Mouse (Mus musculus) hindbrain, postnatal 0 days (tissue): ENCODE results near the gene 3110082I17Rik. TPM values are rescaled to one million over a fixed set of nuclear protein-coding genes. Genes with fewer than 3 reads are reported as not detected.

Experiments
- ATAC-seq: fragments of 200-750 bp; cut with Nextera tagmentation; 2 replicates; pipeline ENCODE4 v1.8.0; 2017; ENCODE audit warnings: mild to moderate bottlenecking, moderate TSS enrichment, moderate library complexity
- DNase-seq: peaks from one replicate; pipeline ENCODE4 v3.0.0-alpha.2; 2015; ENCODE audit warnings: low spot score
- H3K27ac ChIP-seq: fragments of 300-500 bp; sonication (generic); 2 replicates; pipeline ENCODE4 v1.5.1; 2014; ENCODE audit warnings: mild to moderate bottlenecking
- H3K27me3 ChIP-seq: fragments of 300-500 bp; sonication (generic); 2 replicates; pipeline ENCODE4 v1.6.1; 2014; ENCODE audit warnings: low read length, mixed read lengths; ENCODE audit not compliant: insufficient read depth
- H3K36me3 ChIP-seq: fragments of 300-500 bp; sonication (generic); 2 replicates; pipeline ENCODE4 v1.6.1; 2014; ENCODE audit warnings: low read length, mixed read lengths; ENCODE audit not compliant: insufficient read depth
- H3K4me1 ChIP-seq: fragments of 300-500 bp; sonication (generic); 2 replicates; pipeline ENCODE4 v1.6.1; 2014; ENCODE audit warnings: antibody characterized with exemption, low read length, mixed read lengths; ENCODE audit not compliant: insufficient read depth
- H3K4me2 ChIP-seq: fragments of 300-500 bp; sonication (generic); 2 replicates; pipeline ENCODE4 v1.6.1; 2014; ENCODE audit warnings: low read depth, mild to moderate bottlenecking, low read length, moderate library complexity, mixed read lengths
- H3K4me3 ChIP-seq: fragments of 300-500 bp; sonication (generic); 2 replicates; pipeline ENCODE4 v1.5.1; 2014; ENCODE audit warnings: low read length
- H3K9ac ChIP-seq: fragments of 300-500 bp; sonication (generic); replicated peaks from 2 replicates; pipeline ENCODE4 v1.6.1; 2014; ENCODE audit warnings: mild to moderate bottlenecking, low read length, moderate library complexity, mixed read lengths
- H3K9me3 ChIP-seq: fragments of 300-500 bp; sonication (generic); 2 replicates; pipeline ENCODE4 v1.6.1; 2016; ENCODE audit warnings: low read length, mixed read lengths
- CTCF ChIP-seq: IDR thresholded peaks from 2 replicates; pipeline ENCODE4 v1.5.1; 2016; ENCODE audit warnings: antibody characterized with exemption, control low read depth, low read depth
- WGBS: fragments of 180-500 bp; shearing (Covaris S2); extraction: QIAGEN DNeasy Blood & Tissue Kit; methylation state at CpG from one replicate; pipeline ENCODE4 v1.1.7; 2014; 5-methylcytosine and 5-hydroxymethylcytosine counted together
- polyA plus RNA-seq: library from polyadenylated mRNA; unstranded; fragments of >200 nt; fragmentation: Nextera tagmentation; extraction: Ambion mirVana; gene quantifications from 2 replicates; pipeline ENCODE4 v1.2.1, GENCODE M21; 2015
- total RNA-seq: library from RNA; depleted of rRNA; stranded (reverse); fragments of >200 nt; gene quantifications from 2 replicates; pipeline ENCODE4 v1.2.3, GENCODE M21; 2014

Gene 3110082I17Rik
- total and polyA plus RNA-seq, 2 experiments from 2014 or later, result 12.8 to 17.1 TPM

DNA sequence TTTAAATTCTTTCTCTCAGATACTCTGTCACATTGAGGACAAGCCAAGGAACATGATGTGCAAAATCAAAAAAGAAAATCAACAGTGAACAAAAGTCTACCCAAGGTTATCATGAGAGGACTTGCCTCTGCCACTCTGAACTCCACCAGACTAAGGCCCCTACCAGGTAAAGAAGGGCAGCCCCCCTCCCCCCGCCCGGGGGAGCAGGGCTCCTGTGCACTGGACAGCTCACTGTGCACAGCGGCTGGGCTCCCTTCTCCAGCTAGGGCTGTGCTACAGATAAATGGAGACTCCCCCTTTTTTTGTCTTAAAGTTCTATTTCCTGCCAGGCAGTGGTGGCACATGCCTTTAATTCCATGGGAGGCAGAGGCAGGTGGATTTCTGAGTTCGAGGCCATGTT lies 22.6 kb downstream of the 3110082I17Rik start:
- no peak overlapping the region for H3K9ac ChIP-seq
- no peaks in the 10 kb centered on the region for H3K9me3 ChIP-seq
- TF ChIP-seq CTCF, result no peak
- 92% methylated on average over 4 of the region's 4 CpGs for WGBS
- H3K4me3 ChIP-seq, result no peak overlapping the region
- DNase-seq (no peak), ATAC-seq (no peak)
- no peak overlapping the region for H3K4me2 ChIP-seq
- H3K36me3 ChIP-seq, result no peaks in the 10 kb centered on the region
- no peak overlapping the region for H3K27ac ChIP-seq
- H3K4me1 ChIP-seq, result peaks cover 28% of the 10 kb centered on the region
- H3K27me3 ChIP-seq, result no peaks in the 10 kb centered on the region

DNA sequence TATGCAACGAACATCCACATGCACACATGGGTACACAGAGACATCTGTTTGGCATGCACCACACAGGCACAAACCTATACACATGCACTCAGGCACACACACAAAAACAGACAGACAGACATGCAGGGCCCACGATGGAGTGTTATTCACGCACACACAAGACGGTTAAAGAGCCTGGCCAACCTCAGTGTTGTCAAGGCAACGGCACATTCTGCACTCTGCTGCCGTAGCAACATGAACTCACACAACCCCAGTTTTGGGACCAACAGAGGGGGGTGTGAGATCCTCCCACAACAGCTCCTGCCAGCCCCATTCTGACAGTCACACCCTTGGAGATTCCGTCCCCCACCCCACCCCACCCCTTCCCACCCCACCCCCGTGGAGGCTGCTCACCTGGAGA lies 25.4 kb downstream of the 3110082I17Rik start:
- ATAC-seq (peak; percentile 72), DNase-seq (peak; percentile 80)
- Histone ChIP-seq H3K4me3 (no peak overlapping the region), H3K4me1 (peaks cover 20% of the 10 kb centered on the region), H3K9ac (0 out of 2 replicates have a peak overlapping the region, but pooled peaks have one; percentile 1), H3K9me3 (no peaks in the 10 kb centered on the region), H3K36me3 (no peaks in the 10 kb centered on the region), H3K4me2 (no peak overlapping the region), H3K27me3 (no peaks in the 10 kb centered on the region), H3K27ac (peak overlapping the region; percentile 69)
- WGBS, result 10% methylated on average over 8 of the region's 8 CpGs
- TF ChIP-seq CTCF, result no peak

DNA sequence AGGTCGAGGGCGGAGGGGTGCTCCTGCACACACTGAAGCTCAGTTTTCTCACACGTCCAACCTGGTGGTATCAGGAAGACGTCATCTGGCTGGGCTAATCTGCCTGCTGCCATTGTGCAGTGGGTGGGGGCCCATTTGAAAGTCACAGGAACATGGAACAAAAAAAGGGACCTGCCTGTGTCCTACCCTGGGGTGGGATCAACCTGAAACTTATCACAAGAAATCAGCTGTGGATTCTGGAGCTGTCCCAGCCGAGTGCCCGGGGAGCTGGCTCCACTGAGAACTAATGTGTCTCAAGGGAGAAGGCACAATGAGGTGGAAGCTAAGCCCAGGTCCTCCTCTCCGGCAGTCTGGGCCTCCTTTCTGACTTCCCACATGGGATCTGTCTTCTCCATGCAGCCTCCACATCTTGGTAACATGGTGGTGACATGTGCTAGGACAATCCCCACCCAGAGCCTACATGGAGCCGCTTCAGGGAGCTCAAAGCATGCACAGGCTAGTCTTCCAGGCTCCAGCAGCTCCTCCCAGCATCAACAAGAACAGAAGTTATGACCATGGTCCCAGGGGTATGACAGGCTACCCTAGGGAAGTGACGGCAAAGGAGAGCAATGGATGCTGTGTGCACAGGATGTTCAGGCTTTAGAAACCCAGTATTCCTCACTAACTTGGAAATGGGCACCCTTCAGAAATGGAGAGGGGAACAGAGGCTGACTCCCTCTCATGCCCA lies 26.3 kb downstream of the 3110082I17Rik start:
- Histone ChIP-seq H3K4me1 (peaks cover 26% of the 10 kb centered on the region), H3K27ac (no peak overlapping the region), H3K9ac (no peak overlapping the region), H3K4me3 (no peak overlapping the region), H3K4me2 (no peak overlapping the region), H3K9me3 (no peaks in the 10 kb centered on the region), H3K27me3 (no peaks in the 10 kb centered on the region), H3K36me3 (no peaks in the 10 kb centered on the region)
- 78% methylated on average over 9 of the region's 9 CpGs for WGBS
- no peak for DNase-seq
- ATAC-seq, result no peak
- TF ChIP-seq CTCF, result no peak

DNA sequence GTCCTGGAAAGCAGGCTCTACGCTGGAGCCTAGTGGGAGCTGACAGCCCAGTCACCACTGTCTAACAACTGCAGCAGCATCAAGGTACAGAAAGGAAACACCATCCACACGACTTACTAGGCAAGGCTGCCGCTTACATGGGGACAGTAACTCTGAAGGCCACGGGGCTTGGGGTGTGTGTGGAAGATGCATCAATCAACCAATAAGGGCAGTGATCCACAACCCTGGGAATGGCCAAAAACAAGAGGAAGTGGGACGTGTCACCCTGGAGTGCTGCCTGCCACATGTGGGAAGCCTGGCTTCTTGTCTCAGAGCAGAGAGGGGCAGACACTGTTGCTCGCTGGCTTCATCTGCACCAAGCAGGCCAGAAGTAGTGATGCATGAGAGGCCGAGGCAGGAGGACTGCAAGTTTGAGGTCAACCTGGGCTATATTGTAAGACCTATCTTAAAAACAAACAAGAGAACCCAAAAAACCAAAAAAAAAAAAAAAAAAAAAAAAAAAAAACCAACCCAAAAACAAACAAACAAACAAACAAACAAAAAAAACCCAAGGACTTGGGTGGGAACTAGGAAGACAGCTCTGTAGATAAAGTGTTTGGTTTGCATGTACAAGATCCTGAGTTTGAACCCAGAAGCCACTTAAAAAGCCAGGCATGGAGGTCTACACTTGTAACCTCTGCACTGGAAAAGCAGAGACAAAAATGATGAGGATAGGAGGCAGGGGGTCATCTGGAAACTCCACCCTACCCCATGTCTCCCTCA lies 27.4 kb downstream of the 3110082I17Rik start:
- Histone ChIP-seq H3K4me2 (no peak overlapping the region), H3K4me1 (peaks cover 29% of the 10 kb centered on the region), H3K36me3 (no peaks in the 10 kb centered on the region), H3K9me3 (no peaks in the 10 kb centered on the region), H3K27ac (no peak overlapping the region; the same call in 1 of the 2 replicates), H3K4me3 (no peak overlapping the region), H3K9ac (no peak overlapping the region), H3K27me3 (no peaks in the 10 kb centered on the region)
- DNase-seq (no peak), ATAC-seq (no peak)
- no peak for TF ChIP-seq CTCF
- 66% methylated on average over 7 of the region's 7 CpGs for WGBS

DNA sequence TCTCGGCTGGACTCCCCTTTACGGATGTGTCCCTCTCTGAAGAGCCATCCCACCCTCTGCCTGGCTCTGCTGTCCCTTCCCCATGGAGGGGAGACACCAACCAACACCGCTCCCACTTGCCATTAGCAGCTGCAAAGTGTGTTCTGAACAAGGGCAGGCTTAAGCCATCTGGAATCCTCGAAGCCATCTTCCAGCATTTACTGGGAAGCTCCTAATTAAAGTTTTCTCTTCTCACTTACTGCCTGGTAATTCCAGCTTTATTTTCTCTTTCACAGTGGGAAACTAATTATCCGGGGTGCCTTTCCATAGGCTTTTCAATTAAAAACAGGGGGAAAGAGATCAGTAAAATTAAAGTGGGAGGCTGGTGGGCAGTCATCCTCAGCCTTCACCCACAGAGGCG lies 28.0 kb downstream of the 3110082I17Rik start:
- Histone ChIP-seq H3K4me2 (no peak overlapping the region), H3K9ac (no peak overlapping the region), H3K36me3 (no peaks in the 10 kb centered on the region), H3K27me3 (no peaks in the 10 kb centered on the region), H3K4me1 (peaks cover 30% of the 10 kb centered on the region), H3K9me3 (no peaks in the 10 kb centered on the region), H3K27ac (no peak overlapping the region; the same call in 1 of the 2 replicates), H3K4me3 (no peak overlapping the region)
- TF ChIP-seq CTCF, result no peak
- DNase-seq, result peak; percentile 35
- WGBS, result 51% methylated on average over 6 of the region's 6 CpGs
- ATAC-seq, result no peak

DNA sequence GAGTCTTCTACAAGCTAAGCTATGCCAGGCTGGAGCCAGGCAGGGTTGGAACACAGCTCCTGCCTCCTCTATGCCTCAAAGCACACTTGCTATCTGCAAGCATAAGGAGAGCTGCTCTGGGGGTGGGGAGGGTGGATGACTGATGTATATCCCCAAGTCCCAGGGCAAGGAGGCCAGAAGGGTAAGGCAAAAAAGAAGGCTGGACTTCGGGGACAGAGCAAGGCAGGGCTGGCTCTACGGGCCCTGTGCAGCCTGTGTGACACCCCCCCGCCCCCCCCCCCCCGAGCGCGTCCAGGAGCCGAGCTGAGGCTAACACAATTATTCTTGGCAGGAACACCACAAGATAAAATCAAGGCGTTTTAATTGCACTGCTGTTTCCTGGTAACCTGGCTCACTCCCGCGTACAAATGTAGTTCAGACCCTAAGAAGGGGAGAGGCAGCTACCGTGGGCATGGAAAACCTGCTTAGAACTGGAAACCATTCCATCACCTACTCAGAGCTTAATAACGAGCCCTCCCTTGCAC lies 30.4 kb downstream of the 3110082I17Rik start:
- Histone ChIP-seq H3K27ac (peak overlapping the region; percentile 49; the same call in 1 of the 2 replicates), H3K27me3 (no peaks in the 10 kb centered on the region), H3K9me3 (no peaks in the 10 kb centered on the region), H3K9ac (no peak overlapping the region), H3K36me3 (no peaks in the 10 kb centered on the region), H3K4me1 (peaks cover 22% of the 10 kb centered on the region), H3K4me3 (no peak overlapping the region), H3K4me2 (no peak overlapping the region)
- no peak for TF ChIP-seq CTCF
- peak; percentile 40 for DNase-seq
- no peak for ATAC-seq
- 16% methylated on average over 12 of the region's 12 CpGs for WGBS

DNA sequence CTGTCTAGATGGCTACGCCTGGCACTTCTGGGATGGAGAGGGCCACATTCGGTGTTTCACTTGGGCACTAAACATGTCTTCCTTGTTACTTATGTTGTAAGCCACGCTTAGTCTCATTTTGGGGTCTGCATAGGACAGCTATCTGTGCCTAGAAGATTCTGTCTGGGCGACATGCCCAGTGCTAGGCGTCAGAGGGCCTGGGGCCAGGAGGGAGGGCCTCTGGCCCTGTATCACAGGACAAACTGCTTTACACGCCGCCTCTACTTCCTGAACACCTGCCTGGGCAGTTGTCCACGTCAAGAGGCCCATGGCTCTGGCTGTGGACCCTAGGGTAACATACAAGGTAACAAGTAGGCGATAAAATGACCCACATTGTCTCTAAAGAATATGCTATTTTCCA lies 32.3 kb downstream of the 3110082I17Rik start:
- Histone ChIP-seq H3K9ac (no peak overlapping the region), H3K27me3 (no peaks in the 10 kb centered on the region), H3K9me3 (no peaks in the 10 kb centered on the region), H3K4me2 (no peak overlapping the region), H3K4me1 (peaks cover 19% of the 10 kb centered on the region), H3K27ac (no peak overlapping the region), H3K4me3 (no peak overlapping the region), H3K36me3 (no peaks in the 10 kb centered on the region)
- DNase-seq (peak; percentile 74), ATAC-seq (no peak)
- no peak for TF ChIP-seq CTCF
- 49% methylated on average over 9 of the region's 9 CpGs for WGBS
